Mouse (Mus musculus) gonadal fat pad, adult 2 months (tissue): Measurements from ENCODE around the gene Eif2ak2. TPM values are rescaled to one million over a fixed set of nuclear protein-coding genes. Genes with fewer than 3 reads are reported as not detected.

Experiments used
- DNase-seq: peaks from one replicate; pipeline ENCODE4 v3.0.0-alpha.2; 2012; ENCODE audit warnings: low read depth
- polyA plus RNA-seq: library from polyadenylated mRNA; depleted of rRNA; stranded (reverse); fragments of >200 nt; gene quantifications from 2 replicates; pipeline ENCODE4 v1.2.3, GENCODE M21; 2012; rRNA removed

Gene Eif2ak2
- polyA plus RNA-seq, result 4.0 and 5.5 TPM in 2 replicates

GRCm38 (mm10) chr17:78882401-78883112 is at the start of gene Eif2ak2:
TSS of gene Eif2ak2 (minus strand) at chr17:78882573.
- no peak for DNase-seq

DNA sequence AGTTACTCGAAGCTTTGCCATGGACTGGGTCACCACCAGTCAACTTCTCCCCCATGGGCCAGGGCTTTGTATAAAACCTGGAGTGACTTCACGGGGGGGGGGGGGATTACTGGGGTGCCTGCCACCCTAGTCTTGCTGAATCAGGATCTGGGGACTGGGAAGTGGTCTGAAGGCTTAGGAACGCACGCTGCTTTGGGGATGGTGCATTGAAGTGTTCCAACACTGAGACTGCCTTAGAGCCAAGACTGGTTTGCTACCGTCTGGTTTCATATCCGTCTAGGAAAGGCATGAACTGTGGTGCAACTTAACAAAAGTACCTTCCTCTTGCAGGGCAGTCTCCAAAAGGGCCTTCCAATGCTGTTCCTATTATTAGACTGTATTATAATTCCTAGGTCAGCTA is 35.3 kb upstream of the Eif2ak2 start:
- no peak for DNase-seq

DNA sequence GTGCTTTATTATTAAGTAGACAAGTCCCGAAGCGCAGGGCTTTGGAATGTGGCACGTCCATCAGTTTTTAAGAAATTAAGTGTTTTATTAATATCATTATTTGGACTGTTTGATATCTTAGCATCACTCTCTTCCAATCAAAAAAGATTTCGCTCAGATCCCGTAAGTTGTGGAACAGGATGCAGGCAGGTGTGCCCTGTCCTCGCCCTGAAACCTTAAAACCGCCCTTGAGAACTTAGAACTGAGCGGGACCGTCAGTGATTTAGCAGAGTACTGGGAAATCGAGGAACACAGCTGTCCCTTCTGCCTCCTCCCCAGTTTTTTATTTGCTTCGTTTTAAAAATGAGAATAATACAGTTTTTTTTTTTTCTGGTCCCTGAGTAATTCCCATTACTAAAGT is 34.5 kb upstream of the Eif2ak2 start:
- no peak for DNase-seq

DNA sequence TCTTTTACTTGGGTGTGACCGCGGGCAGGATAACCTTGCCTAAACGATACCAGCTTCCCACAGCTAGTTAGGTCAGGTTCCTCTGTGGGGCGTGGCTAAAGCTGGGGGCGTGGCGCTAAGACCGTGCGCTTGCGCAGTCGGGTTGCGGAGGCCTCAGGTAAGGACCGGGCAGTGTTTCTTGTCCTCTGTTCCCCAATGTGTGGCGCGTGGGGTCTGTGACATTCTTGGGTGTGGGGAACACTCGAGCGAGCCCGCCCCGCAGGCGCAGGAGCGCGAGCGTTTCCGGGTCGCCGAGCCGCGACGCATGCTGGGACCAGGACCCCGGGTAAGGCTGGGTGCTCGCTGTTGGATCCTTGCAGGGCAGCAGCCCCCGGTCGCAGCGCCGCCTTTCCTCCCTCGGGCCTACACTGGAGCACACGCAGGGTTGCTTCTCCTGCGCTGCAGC is 34.0 kb upstream of the Eif2ak2 start, which contains the start of gene Cebpzos:
Cebpzos (plus strand) TSS at position 132 of the 445 bp plus-strand sequence.
- DNase-seq, result peak; percentile 34

- no peak for DNase-seq
Measured at GRCm38 (mm10) chr17:78915772-78916171, 33.4 kb upstream of the Eif2ak2 start.

GRCm38 (mm10) chr17:78913921-78914320 is 31.5 kb upstream of the Eif2ak2 start:
- DNase-seq, result no peak

DNA sequence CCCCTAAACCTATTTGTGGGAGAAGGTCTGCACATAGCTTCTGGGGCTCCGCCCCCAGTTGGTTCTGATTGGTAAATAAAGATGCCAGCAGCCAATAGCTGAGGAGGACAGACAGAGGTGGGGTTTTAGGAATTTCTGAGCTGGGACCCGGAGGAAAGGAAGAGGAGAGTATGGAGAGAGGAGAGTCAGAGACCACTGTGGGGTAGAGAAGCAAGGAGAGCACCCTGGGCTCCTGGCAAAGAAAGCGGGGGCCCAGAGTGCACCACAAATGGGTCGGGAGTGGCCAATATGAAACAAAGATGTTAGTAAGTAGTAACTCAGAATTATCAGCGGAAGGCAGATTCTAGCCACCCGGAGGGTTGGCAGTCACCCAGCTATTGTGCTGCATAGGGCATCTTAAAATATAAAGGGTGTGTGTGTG is 30.5 kb upstream of the Eif2ak2 start:
- DNase-seq, result no peak

DNA sequence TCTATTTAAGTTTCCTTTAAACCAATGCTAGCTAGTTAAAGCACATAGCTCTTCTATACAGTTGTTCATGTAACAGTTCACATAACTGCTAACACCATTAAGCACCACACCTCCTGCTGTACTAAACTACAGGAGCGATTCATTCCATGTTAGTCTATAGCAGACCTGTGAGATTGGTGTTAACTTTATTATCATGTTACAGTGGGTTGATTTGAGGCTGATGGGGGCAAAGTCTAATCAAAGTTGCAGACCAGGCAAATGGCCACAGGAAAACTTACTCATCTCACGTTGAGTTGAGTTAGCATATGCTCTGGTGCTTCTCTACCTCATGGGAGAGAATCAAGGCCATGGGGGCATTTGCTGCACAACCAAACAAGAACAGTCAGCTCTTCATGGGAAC is 27.0 kb upstream of the Eif2ak2 start:
- DNase-seq, result no peak

GRCm38 (mm10) chr17:78906892-78907291 is 24.5 kb upstream of the Eif2ak2 start, which contains the start of gene Sult6b1:
TSS of gene Sult6b1 (minus strand) at chr17:78906992.
- DNase-seq, result no peak

DNA sequence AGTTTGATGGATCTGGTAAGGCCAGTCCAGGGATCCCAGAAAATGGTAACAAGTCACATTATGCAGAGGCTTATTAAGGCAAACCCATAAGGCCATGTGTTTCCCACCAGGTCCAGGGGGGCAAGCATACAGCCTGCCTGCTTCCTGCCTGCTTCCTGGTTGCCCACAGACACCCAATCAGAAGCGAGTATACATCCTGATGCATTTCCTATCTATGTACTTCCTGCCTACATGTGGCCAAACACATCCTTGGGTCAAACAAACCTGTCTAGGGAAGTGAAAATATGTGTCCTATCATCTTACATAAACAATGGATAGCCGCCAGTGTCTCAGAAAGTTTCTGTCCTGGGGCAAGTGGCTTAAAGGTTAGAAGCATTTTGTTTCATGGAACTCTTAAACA is 20.8 kb upstream of the Eif2ak2 start:
- no peak for DNase-seq

DNA sequence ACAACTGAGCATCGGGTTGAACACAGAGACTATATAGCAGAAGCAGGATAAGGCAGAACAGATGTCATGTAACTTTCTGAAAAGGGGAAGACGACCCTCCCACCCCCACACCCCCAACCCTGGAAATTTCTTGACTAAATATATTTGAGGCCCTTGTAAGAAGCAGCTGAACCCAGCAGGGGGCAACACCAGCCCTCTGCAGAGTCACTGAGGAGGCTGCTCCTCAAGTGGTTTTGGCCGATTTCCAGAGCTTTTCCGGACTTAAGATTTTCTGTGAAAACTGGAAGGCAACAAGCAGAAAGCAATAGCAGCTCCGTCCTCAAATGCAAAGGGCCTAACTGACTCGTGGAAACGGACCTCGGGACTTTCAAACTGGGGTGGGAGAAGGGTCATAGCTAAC is 13.0 kb upstream of the Eif2ak2 start:
- DNase-seq, result no peak

- no peak for DNase-seq
Measured at GRCm38 (mm10) chr17:78894991-78895390, 12.6 kb upstream of the Eif2ak2 start.

- DNase-seq, result no peak
Measured at GRCm38 (mm10) chr17:78891020-78891419, 8.6 kb upstream of the Eif2ak2 start.

GRCm38 (mm10) chr17:78889184-78889583 is 6.8 kb upstream of the Eif2ak2 start:
- no peak for DNase-seq

DNA sequence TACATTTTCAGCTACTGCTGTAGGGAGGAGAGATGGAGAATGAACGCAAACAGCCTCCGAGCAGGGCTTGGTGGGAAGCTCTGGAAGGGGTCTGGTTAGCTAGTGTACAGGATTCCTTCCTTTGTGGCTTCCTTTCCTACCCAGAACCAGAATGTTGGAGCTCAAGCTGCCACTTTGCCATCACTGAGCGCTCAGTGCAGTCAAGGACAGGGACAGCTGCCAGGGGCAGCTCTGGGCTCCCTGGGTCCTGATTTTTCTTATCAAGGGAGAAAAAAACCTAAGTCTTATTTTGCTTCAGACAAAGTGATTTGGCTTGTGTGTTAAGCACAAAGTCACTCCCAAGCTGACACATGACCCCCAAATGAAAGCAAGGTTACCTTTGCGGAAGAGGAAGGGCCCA is 6.2 kb upstream of the Eif2ak2 start:
- DNase-seq, result no peak

GRCm38 (mm10) chr17:78885286-78886065 is 3.1 kb upstream of the Eif2ak2 start:
- no peak for DNase-seq

- no peak for DNase-seq
Measured at GRCm38 (mm10) chr17:78883291-78883690, 918 bp upstream of the Eif2ak2 start.

DNA sequence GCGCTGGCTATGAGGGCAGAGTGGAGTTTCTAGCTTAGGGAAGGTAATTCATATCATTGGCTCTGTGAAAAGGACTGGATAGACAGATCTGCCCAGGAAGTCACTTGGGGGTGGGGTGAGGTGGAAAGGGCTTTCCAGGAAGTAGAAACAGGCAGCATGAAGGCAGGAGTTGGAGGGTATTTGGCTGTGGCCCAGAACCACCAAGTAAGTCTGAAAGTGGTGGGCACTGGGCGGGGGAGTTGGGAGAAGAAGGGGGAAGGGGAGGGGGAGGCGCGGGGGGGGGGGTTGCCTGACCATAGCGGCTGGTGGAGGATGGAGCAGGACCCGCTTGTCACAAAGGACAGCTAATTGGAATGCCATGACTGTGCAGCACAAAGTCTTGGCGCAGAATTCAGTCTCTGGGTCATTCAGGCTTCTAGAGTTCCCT is 482 bp downstream of the Eif2ak2 start:
- no peak for DNase-seq

GRCm38 (mm10) chr17:78873886-78874285 is 8.5 kb downstream of the Eif2ak2 start:
- DNase-seq, result no peak

GRCm38 (mm10) chr17:78856243-78856642 is 26.1 kb downstream of the Eif2ak2 start:
- no peak for DNase-seq

DNA sequence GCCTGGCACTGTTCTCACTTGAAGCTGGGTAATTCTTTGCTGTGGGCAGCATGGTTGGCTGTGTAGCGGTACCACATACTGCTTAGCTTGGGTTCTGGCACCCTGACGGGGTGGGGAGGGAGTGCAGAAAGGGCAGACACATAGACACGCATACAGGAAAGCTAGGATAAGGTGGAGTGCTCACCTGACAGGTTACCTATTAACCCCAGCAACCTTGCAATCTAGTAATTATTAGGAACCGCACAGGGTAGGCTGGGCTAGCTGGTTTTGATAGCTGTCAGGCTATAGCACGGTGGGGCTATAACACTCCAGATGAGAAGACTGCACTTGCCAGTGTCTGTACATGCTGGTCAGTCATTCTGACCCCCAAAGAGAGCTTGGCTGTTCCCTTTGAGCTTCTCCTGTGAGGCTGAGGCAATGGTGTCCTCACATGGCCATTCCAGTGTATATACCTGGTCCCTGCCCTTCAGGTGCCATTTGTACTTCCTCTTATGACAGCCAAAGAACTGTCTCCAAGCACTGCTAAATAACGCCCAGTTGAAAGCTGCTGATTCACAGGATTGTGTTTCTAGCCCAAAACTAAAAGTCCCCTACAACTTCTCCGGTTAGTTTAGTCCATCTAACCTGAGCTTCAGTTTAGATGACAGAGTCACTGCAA is 40.0 kb downstream of the Eif2ak2 start:
- no peak for DNase-seq

DNA sequence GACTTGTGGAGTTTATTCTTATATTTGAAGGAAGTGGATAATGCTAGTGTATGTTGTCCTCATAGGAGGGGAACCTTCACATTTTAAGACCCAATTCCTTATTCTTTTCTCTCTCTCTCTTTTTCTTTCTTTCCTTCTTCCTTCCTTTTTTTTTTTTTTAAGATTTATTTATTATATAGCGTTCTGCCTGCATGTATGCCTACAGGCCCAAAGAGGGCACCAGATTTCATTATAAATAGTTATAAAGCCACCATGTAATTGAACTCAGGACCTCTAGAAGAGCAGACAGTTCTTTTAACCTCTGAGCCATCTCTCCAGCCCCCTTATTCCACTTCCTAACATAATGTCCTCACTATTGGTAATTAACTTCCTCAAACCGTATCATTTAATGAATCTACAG is 46.3 kb downstream of the Eif2ak2 start:
- no peak for DNase-seq
